Mouse (Mus musculus) ES-E14 (cell line): ENCODE results near the gene Igdcc3.

Experiments
- CHD2 ChIP-seq: IDR thresholded peaks from 2 replicates; pipeline ENCODE4 v1.6.1; 2014; ENCODE audit warnings: mild to moderate bottlenecking, low read depth, low read length, inconsistent platforms
- HCFC1 ChIP-seq: IDR thresholded peaks from 2 replicates; pipeline ENCODE4 v1.6.1; 2012; ENCODE audit warnings: low read length, inconsistent platforms, borderline replicate concordance; ENCODE audit not compliant: insufficient read depth
- MAFK ChIP-seq: IDR thresholded peaks from 2 replicates; pipeline ENCODE4 v1.6.1; 2014; ENCODE audit warnings: mild to moderate bottlenecking, low read depth, low read length, inconsistent platforms; ENCODE audit not compliant: insufficient read depth
- ZC3H11A ChIP-seq: IDR thresholded peaks from 2 replicates; pipeline ENCODE4 v1.6.1; 2012; ENCODE audit warnings: low read depth, mild to moderate bottlenecking, inconsistent platforms, low read length, borderline replicate concordance
- ZNF384 ChIP-seq: IDR thresholded peaks from 2 replicates; pipeline ENCODE4 v1.6.1; 2012; ENCODE audit warnings: low read depth, low read length, inconsistent platforms

DNA sequence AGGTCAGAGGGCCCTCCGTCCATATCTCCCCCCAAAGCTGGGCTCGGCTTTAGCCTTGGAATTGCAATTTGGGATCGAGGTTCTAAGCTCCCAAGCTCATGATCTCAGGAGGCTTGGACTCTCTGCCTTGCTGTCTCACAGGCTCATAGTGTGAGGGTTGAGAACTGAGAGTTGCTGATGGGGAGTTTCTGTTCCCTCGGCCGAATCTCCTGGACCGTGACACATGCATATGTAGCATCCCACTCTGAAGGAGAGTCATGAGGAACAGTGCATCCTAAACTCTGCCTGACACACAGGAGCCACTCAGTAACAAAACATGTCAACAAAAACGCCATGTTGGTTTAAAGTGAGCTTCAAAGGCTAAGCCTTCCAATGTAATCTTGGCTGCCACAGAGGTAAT is 7.5 kb downstream of the Igdcc3 start:
- TF ChIP-seq ZNF384 (no peak), CHD2 (no peak), HCFC1 (no peak), MAFK (no peak), ZC3H11A (no peak)
